Mouse (Mus musculus) forebrain, embryonic 11.5 days (tissue): ENCODE data around the gene Fbxo42. TPM values are rescaled to one million over a fixed set of nuclear protein-coding genes. Genes with fewer than 3 reads are reported as not detected.
A peak's percentile ranks its signal among the peaks of the same experiment; 100 is the strongest.

Experiments used
- ATAC-seq: fragments of 200-750 bp; cut with Nextera tagmentation; replicated peaks from 2 replicates; pipeline ENCODE4 v1.8.0; 2017; ENCODE audit warnings: moderate TSS enrichment; ENCODE audit not compliant: low FRiP score
- DNase-seq: peaks from one replicate; pipeline ENCODE4 v3.0.0-alpha.2; 2017; ENCODE audit warnings: low spot score
- H3K27ac ChIP-seq: fragments of 300-500 bp; sonication (generic); 2 replicates; pipeline ENCODE4 v1.5.1; 2014; ENCODE audit warnings: low read depth, low read length
- H3K27me3 ChIP-seq: fragments of 300-500 bp; sonication (generic); 2 replicates; pipeline ENCODE4 v1.6.1; 2014; ENCODE audit warnings: mild to moderate bottlenecking, low read length, mixed read lengths; ENCODE audit not compliant: control insufficient read depth, insufficient read depth
- H3K36me3 ChIP-seq: fragments of 300-500 bp; sonication (generic); 2 replicates; pipeline ENCODE4 v1.6.1; 2014; ENCODE audit warnings: mild to moderate bottlenecking, low read length, moderate library complexity, mixed read lengths; ENCODE audit not compliant: control insufficient read depth, insufficient read depth
- H3K4me1 ChIP-seq: fragments of 300-500 bp; sonication (generic); replicated peaks from 2 replicates; pipeline ENCODE4 v1.6.1; 2014; ENCODE audit warnings: low read length, mixed read lengths; ENCODE audit not compliant: control insufficient read depth, insufficient read depth
- H3K4me2 ChIP-seq: fragments of 300-500 bp; sonication (generic); 2 replicates; pipeline ENCODE4 v1.6.1; 2014; ENCODE audit warnings: low read depth, mild to moderate bottlenecking, low read length, moderate library complexity, mixed read lengths; ENCODE audit not compliant: severe bottlenecking
- H3K4me3 ChIP-seq: fragments of 300-500 bp; sonication (generic); 2 replicates; pipeline ENCODE4 v1.5.1; 2014; ENCODE audit warnings: low read depth, low read length
- H3K9ac ChIP-seq: fragments of 300-500 bp; sonication (generic); 2 replicates; pipeline ENCODE4 v1.6.1; 2014; ENCODE audit warnings: low read length
- H3K9me3 ChIP-seq: fragments of 300-500 bp; sonication (generic); 2 replicates; pipeline ENCODE4 v1.6.1; 2016; ENCODE audit warnings: low read length, mixed read lengths; ENCODE audit not compliant: control insufficient read depth
- WGBS: fragments of 180-500 bp; shearing (Covaris S2); extraction: QIAGEN DNeasy Blood & Tissue Kit; methylation state at CpG from one replicate; pipeline ENCODE4 v1.1.7; 2014; 5-methylcytosine and 5-hydroxymethylcytosine counted together
- polyA plus RNA-seq: library from polyadenylated mRNA; unstranded; fragments of >200 nt; fragmentation: Nextera tagmentation; extraction: Ambion mirVana; gene quantifications from 2 replicates; pipeline ENCODE4 v1.2.1, GENCODE M21; 2014

The Fbxo42 gene
- 30.8 and 31.6 TPM in 2 replicates for polyA plus RNA-seq

DNA sequence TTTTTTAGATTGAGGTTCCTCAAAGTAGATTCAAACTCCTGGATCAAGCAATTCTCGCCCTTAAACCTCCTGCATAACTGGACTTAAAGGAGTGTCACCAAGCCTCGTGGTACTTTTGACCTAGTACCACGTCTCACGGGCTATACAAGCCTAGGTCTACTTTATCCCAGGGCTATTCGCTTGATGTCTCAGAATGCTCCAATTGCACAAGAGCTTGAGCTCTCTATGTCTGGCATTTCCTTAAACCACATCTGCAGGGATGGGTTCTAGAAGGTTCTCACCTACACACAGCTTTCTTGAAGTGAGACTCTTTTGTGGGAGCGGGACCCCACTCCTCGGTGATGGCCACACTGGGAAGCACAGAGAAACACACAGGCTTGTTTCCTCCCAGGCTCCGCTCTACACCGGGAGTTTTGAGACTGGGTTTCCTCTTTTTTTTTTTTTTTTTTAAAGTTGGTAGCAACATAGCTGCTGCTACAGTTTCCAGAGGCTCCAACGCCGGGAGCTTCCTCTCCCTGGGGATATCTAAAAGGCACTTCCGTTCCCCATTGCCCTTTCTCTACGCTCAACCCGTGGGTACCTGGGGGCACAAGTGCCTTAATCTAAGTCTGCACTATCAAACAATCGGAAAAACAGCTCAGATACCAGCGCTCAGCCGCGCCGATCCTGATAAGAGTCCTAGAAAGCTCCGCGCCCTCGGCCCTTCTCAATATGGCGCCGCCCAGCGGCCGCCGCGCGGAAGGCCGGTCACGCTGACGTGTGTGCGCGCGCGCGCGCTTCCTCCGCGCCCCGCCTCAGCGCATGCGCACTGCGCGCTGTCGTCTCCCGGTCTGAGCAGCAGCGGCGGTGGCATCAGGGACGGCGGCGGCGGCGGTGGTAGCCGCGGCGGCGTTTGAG, at the start of gene Fbxo42:
Fbxo42 (plus strand) TSS at position 802 of the 897 bp plus-strand sequence.
- Histone ChIP-seq H3K4me3 (peak within 1 kb of the TSS; percentile 70), H3K9ac (peak within 1 kb of the TSS; percentile 81), H3K27me3 (no peaks in the 10 kb centered on the region), H3K9me3 (no peaks in the 10 kb centered on the region), H3K4me2 (peak within 1 kb of the TSS; percentile 78), H3K36me3 (no peaks in the 10 kb centered on the region), H3K27ac (peak within 1 kb of the TSS; percentile 83), H3K4me1 (0 out of 2 replicates have a peak, but pooled peaks cover 6% of the 10 kb centered on the region)
- WGBS = 9% methylated on average over 58 of the region's 58 CpGs
- DNase-seq = peak; percentile 97
- peak; percentile 89 for ATAC-seq

DNA sequence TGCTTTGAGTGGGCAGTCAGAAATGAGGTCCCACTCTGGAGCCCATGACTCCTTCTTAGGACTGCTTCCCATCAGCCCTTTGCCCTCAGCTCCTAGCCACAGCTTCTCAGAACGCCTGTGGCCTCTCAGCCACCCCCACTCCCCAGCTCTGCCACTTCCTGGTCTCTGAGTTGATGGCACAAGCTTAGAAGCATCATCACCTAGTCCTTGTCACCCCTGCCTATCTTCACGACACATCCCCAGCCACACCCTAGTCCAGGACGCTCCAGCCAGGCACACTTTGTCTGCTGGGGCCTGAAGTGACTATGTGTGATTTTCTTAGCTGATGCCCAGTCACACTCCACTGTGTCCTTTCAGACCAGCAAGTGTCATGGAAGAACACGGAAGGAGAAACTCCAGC, 48.8 kb upstream of the Fbxo42 start:
- Histone ChIP-seq H3K36me3 (no peaks in the 10 kb centered on the region), H3K4me1 (no peaks in the 10 kb centered on the region), H3K27ac (no peak overlapping the region), H3K9ac (no peak overlapping the region), H3K9me3 (no peaks in the 10 kb centered on the region), H3K4me2 (no peak overlapping the region), H3K4me3 (no peak overlapping the region), H3K27me3 (no peaks in the 10 kb centered on the region)
- DNase-seq (no peak), ATAC-seq (no peak)
- 80% methylated on average over 4 of the region's 4 CpGs for WGBS

DNA sequence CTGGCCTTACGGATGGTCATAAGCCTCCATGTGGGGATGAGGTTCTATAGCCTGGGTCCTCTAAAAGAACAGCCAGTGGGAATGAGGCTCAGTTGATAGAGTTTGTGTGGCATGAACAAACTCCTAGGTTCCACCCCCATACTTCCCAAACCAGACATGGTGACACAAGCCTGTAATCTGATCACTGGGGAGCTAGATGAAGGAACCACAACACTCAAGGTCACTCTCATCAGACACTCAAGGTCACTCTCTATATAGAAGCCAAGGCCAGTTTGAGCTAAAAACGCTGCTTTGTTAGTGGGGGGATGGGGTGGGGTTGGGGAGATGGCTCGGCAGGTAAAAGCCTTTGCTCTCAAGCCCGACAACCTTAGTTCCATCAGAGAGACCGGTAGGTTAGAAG, 47.8 kb upstream of the Fbxo42 start:
- Histone ChIP-seq H3K36me3 (no peaks in the 10 kb centered on the region), H3K27ac (no peak overlapping the region), H3K27me3 (no peaks in the 10 kb centered on the region), H3K9ac (no peak overlapping the region), H3K4me3 (no peak overlapping the region), H3K9me3 (no peaks in the 10 kb centered on the region), H3K4me2 (no peak overlapping the region), H3K4me1 (no peaks in the 10 kb centered on the region)
- no peak for DNase-seq
- WGBS = 87% methylated on average over 5 of the region's 5 CpGs
- no peak for ATAC-seq

DNA sequence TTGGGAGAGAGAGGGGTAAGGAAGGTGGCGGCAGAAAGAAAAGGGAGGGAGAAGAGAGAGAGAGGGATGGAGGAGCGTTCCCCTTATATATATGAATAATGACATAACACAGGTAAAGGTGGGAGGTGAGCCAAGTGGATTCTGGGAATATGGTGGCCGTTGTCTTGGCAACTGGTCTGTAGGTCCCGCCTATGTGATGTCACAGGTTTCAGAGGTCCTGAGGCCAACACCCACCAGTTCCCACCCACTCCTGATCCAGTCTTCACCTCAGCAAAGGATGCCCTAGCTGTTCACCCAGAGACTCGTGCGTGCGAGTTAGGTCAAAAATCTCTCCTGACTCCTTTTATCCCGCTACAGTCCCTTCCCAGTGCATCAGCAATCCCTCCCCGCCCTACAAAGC, 46.4 kb upstream of the Fbxo42 start:
- no peak overlapping the region for H3K4me3 ChIP-seq
- no peaks in the 10 kb centered on the region for H3K9me3 ChIP-seq
- ATAC-seq (no peak), DNase-seq (no peak)
- H3K36me3 ChIP-seq = no peaks in the 10 kb centered on the region
- WGBS = 91% methylated on average over 9 of the region's 9 CpGs
- H3K9ac ChIP-seq = no peak overlapping the region
- H3K27ac ChIP-seq = no peak overlapping the region
- H3K27me3 ChIP-seq = no peaks in the 10 kb centered on the region
- H3K4me1 ChIP-seq = no peaks in the 10 kb centered on the region
- no peak overlapping the region for H3K4me2 ChIP-seq

DNA sequence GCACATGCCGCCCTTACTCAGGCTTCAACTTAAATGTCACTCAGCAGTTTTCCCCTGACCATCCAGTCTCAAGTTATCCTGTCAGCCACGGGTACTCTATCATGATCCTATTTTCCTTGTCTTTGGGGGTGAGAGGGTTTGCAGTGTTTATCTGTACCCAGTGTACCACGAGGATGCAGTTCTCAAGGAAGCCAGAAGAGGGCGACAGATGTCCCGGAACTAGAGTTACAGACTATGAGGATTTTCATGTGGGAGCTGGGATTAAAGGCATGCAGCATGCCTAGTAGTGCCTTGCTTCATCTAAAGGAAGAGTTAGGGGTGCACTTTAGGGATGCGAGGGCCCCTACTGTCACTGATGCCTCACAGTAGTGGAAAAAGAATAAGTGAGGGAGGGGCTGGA, 45.9 kb upstream of the Fbxo42 start:
- WGBS = 65% methylated on average over 6 of the region's 6 CpGs
- H3K4me3 ChIP-seq = no peak overlapping the region
- no peak overlapping the region for H3K4me2 ChIP-seq
- H3K9ac ChIP-seq = no peak overlapping the region
- DNase-seq (no peak), ATAC-seq (no peak)
- H3K27ac ChIP-seq = no peak overlapping the region
- no peaks in the 10 kb centered on the region for H3K36me3 ChIP-seq
- H3K27me3 ChIP-seq = no peaks in the 10 kb centered on the region
- H3K9me3 ChIP-seq = no peaks in the 10 kb centered on the region
- H3K4me1 ChIP-seq = no peaks in the 10 kb centered on the region

- H3K27ac ChIP-seq = no peak overlapping the region
- 85% methylated on average over 16 of the region's 16 CpGs for WGBS
- no peak for ATAC-seq
Observed at GRCm38 (mm10) chr4:141106526-141107183, 41.1 kb upstream of the Fbxo42 start.

DNA sequence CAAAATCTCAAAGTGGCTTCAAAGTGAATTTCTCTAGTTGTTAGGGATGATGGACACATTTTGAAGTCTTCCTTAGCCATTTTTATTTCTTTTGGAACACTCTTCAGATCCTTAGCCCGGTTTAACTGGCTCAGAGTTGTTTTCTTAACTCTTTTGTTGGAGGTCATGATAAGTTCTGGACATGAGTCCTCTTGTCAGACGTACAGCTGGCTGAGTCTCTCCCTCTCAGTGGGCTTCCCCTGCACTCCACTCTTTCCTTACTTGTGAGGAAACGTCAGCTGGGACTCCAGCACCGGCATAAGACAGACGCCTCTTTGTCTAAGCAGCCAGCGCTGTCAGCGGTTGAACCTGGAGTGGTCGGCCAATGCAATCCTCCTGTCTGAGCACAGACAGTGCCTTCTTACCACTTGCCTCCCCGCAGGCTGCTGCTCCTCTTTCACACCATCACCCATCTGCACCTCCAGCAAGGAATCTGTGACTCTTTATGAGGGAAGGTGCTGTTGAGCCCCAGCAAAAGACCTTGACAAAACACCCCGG, 39.4 kb upstream of the Fbxo42 start:
- 53% methylated on average over 10 of the region's 10 CpGs for WGBS
- no peaks in the 10 kb centered on the region for H3K27me3 ChIP-seq
- no peak overlapping the region for H3K4me2 ChIP-seq
- H3K4me3 ChIP-seq = no peak overlapping the region
- ATAC-seq (no peak), DNase-seq (no peak)
- H3K9me3 ChIP-seq = no peaks in the 10 kb centered on the region
- no peak overlapping the region for H3K9ac ChIP-seq
- H3K27ac ChIP-seq = no peak overlapping the region
- no peaks in the 10 kb centered on the region; the same call in 1 of the 2 replicates for H3K36me3 ChIP-seq
- no peaks in the 10 kb centered on the region for H3K4me1 ChIP-seq

More at GRCm38 (mm10) chr4:141106526-141107183, 41.1 kb upstream of the Fbxo42 start:
- Histone ChIP-seq H3K4me3 (no peak overlapping the region), H3K36me3 (no peaks in the 10 kb centered on the region), H3K9me3 (no peaks in the 10 kb centered on the region), H3K4me2 (no peak overlapping the region), H3K9ac (no peak overlapping the region), H3K4me1 (no peaks in the 10 kb centered on the region), H3K27me3 (no peaks in the 10 kb centered on the region)
- DNase-seq = no peak

- no peak overlapping the region for H3K4me3 ChIP-seq
- WGBS = 81% methylated on average over 7 of the region's 7 CpGs
- no peak for DNase-seq
- H3K9ac ChIP-seq = no peak overlapping the region
- no peaks in the 10 kb centered on the region for H3K9me3 ChIP-seq
- no peaks in the 10 kb centered on the region for H3K4me1 ChIP-seq
- H3K27ac ChIP-seq = no peak overlapping the region
- no peaks in the 10 kb centered on the region for H3K27me3 ChIP-seq
- peaks cover 2% of the 10 kb centered on the region; the same call in 1 of the 2 replicates for H3K36me3 ChIP-seq
- no peak for ATAC-seq
- no peak overlapping the region for H3K4me2 ChIP-seq
Observed at GRCm38 (mm10) chr4:141113831-141114230, 33.9 kb upstream of the Fbxo42 start.
